Mouse (Mus musculus) cerebellum, adult 9-10 months (tissue): Measurements from ENCODE around the gene Prdm16.

Experiments used
- DNase-seq: peaks from one replicate; pipeline ENCODE4 v3.0.0; 2022

The Prdm16 gene

GRCm38 (mm10) chr4:154602409-154602808, 34.3 kb downstream of the Prdm16 start:
- DNase-seq = no peak

GRCm38 (mm10) chr4:154601006-154601405, 35.7 kb downstream of the Prdm16 start:
- DNase-seq = no peak

GRCm38 (mm10) chr4:154599977-154600376, 36.7 kb downstream of the Prdm16 start:
- no peak for DNase-seq

- no peak for DNase-seq
Measured at GRCm38 (mm10) chr4:154598357-154598756, 38.3 kb downstream of the Prdm16 start.

- no peak for DNase-seq
Measured at GRCm38 (mm10) chr4:154596805-154597204, 39.9 kb downstream of the Prdm16 start.

- DNase-seq = no peak
Measured at GRCm38 (mm10) chr4:154594761-154595556, 41.7 kb downstream of the Prdm16 start.

GRCm38 (mm10) chr4:154594116-154594760, 42.4 kb downstream of the Prdm16 start:
- no peak for DNase-seq

- DNase-seq = no peak
Measured at GRCm38 (mm10) chr4:154592562-154592961, 44.1 kb downstream of the Prdm16 start.

- DNase-seq = no peak
Measured at GRCm38 (mm10) chr4:154590910-154591309, 45.8 kb downstream of the Prdm16 start.

- no peak for DNase-seq
Measured at GRCm38 (mm10) chr4:154586334-154586733, 50.3 kb downstream of the Prdm16 start.

GRCm38 (mm10) chr4:154585779-154586178, 50.9 kb downstream of the Prdm16 start:
- no peak for DNase-seq

- DNase-seq = no peak
Measured at GRCm38 (mm10) chr4:154583712-154584111, 53.0 kb downstream of the Prdm16 start.

- no peak for DNase-seq
Measured at GRCm38 (mm10) chr4:154582607-154583236, 54.0 kb downstream of the Prdm16 start.

- DNase-seq = no peak
Measured at GRCm38 (mm10) chr4:154581261-154581886, 55.3 kb downstream of the Prdm16 start.

- no peak for DNase-seq
Measured at GRCm38 (mm10) chr4:154574208-154574875, 62.3 kb downstream of the Prdm16 start.

- no peak for DNase-seq
Measured at GRCm38 (mm10) chr4:154570451-154570881, 66.2 kb downstream of the Prdm16 start.

GRCm38 (mm10) chr4:154569845-154570244, 66.8 kb downstream of the Prdm16 start:
- DNase-seq = no peak

GRCm38 (mm10) chr4:154568798-154569197, 67.9 kb downstream of the Prdm16 start:
- DNase-seq = no peak

GRCm38 (mm10) chr4:154567942-154568341, 68.7 kb downstream of the Prdm16 start:
- DNase-seq = no peak

- no peak for DNase-seq
Measured at GRCm38 (mm10) chr4:154563201-154563600, 73.5 kb downstream of the Prdm16 start.

GRCm38 (mm10) chr4:154558041-154558440, 78.6 kb downstream of the Prdm16 start:
- DNase-seq = no peak

GRCm38 (mm10) chr4:154557168-154557567, 79.5 kb downstream of the Prdm16 start:
- no peak for DNase-seq

- DNase-seq = no peak
Measured at GRCm38 (mm10) chr4:154556418-154556817, 80.3 kb downstream of the Prdm16 start.
